Mouse (Mus musculus): ENCODE data around the gene Ralgapa2.

DNA sequence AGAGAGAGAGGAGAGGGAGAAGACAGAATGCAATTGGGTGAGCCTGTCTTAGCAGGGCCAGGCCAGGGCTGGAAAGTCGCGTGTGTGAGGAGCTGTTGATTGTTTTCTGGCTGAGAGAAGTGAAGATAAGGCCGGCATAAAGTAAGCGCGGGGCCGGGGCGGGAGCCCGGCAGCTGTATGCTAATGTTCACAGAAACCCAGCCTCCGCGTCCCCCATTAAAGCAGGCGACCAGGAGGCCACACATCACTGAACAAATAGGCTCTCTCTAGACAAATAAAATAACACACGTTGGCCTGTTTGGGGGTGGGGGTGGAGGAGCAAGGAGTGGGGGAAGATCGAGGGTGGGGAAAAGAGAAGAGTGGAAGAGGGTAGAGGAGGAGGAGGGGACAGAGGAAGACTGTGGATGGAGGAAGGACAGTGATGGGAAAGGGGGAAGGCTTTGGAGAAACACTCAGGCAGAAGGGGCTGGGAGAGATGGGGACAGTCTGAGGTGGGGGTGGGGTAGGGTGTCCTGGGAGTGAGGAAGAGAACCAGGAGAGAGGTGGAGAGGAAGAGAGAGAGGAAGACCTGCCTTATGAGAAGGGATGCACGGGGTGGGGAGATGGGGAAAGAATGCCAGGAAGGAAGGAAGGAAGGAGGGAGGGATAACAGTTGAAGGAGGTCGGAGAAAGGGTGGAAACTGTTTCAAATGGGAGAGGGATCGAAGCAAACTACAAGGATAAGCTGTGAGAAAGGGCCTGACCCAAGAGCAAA lies 294.7 kb downstream of the Ralgapa2 start:
- TF ChIP-seq CTCF (IDR thresholded peaks at IDR 0.05; ENCODE audit: borderline replicate concordance, insufficient read depth, low read length) (no peak), POLR2A (IDR thresholded peaks at IDR 0.05; ENCODE audit: low read depth, low read length) (no peak)
